Mouse (Mus musculus): ENCODE measurements at regions not wholly inside any gene's neighbourhood (a gene's known extent, or its start where the extent isn't known, plus 50 kb on each side); places are given as distances from the start of the nearest gene placed in this dataset.
A peak's percentile ranks its signal among the peaks of the same experiment; 100 is the strongest.

GRCm38 (mm10) chrX:99585703-99586102 lies 114.6 kb upstream of the Pja1 start:
- no peak overlapping the region for H3K4me2 ChIP-seq (ENCODE audit: low read depth)
- H3K36me3 ChIP-seq (ENCODE audit: control insufficient read depth, insufficient read depth, low read length): no peaks in the 10 kb centered on the region
- ATAC-seq (ENCODE audit: insufficient read depth, low FRiP score, low TSS enrichment): no peak
- no peaks in the 10 kb centered on the region for H3K9me3 ChIP-seq (ENCODE audit: control insufficient read depth, low read length)
- H3K4me1 ChIP-seq (ENCODE audit: control insufficient read depth, insufficient read depth, low read length): no peaks in the 10 kb centered on the region
- H3K9ac ChIP-seq (ENCODE audit: low read length): no peak overlapping the region
- no peak overlapping the region for H3K27ac ChIP-seq (ENCODE audit: low read depth, low read length)
- WGBS: 31% methylated on average over 3 of the region's 3 CpGs
- no peak overlapping the region for H3K4me3 ChIP-seq (ENCODE audit: low read depth, low read length)
- DNase-seq (ENCODE audit: low spot score): no peak
- no peaks in the 10 kb centered on the region; the same call in 1 of the 2 replicates for H3K27me3 ChIP-seq (ENCODE audit: control insufficient read depth, insufficient read depth, low read length)

GRCm38 (mm10) chrX:99582611-99583010 lies 111.5 kb upstream of the Pja1 start:
- DNase-seq (ENCODE audit: low spot score) (no peak), ATAC-seq (ENCODE audit: insufficient read depth, low FRiP score, low TSS enrichment) (no peak)
- no peak overlapping the region for H3K9ac ChIP-seq (ENCODE audit: low read length)
- no peaks in the 10 kb centered on the region; the same call in 1 of the 2 replicates for H3K27me3 ChIP-seq (ENCODE audit: control insufficient read depth, insufficient read depth, low read length)
- no peak overlapping the region for H3K27ac ChIP-seq (ENCODE audit: low read depth, low read length)
- 95% methylated on average over 9 of the region's 9 CpGs for WGBS
- no peaks in the 10 kb centered on the region for H3K4me1 ChIP-seq (ENCODE audit: control insufficient read depth, insufficient read depth, low read length)
- H3K36me3 ChIP-seq (ENCODE audit: control insufficient read depth, insufficient read depth, low read length): no peaks in the 10 kb centered on the region
- no peak overlapping the region for H3K4me3 ChIP-seq (ENCODE audit: low read depth, low read length)
- H3K4me2 ChIP-seq (ENCODE audit: low read depth): no peak overlapping the region
- H3K9me3 ChIP-seq (ENCODE audit: control insufficient read depth, low read length): no peaks in the 10 kb centered on the region

- H3K27ac ChIP-seq (ENCODE audit: low read depth, low read length): no peak overlapping the region
- no peaks in the 10 kb centered on the region for H3K36me3 ChIP-seq (ENCODE audit: control insufficient read depth, insufficient read depth, low read length)
- no peak overlapping the region for H3K9ac ChIP-seq (ENCODE audit: low read length)
- no peaks in the 10 kb centered on the region for H3K4me1 ChIP-seq (ENCODE audit: control insufficient read depth, insufficient read depth, low read length)
- H3K9me3 ChIP-seq (ENCODE audit: control insufficient read depth, low read length): no peaks in the 10 kb centered on the region
- WGBS: 34% methylated on average over 10 of the region's 10 CpGs
- no peak overlapping the region for H3K4me2 ChIP-seq (ENCODE audit: low read depth)
- H3K27me3 ChIP-seq (ENCODE audit: control insufficient read depth, insufficient read depth, low read length): no peaks in the 10 kb centered on the region; the same call in 1 of the 2 replicates
- no peak for DNase-seq (ENCODE audit: low spot score)
- no peak overlapping the region for H3K4me3 ChIP-seq (ENCODE audit: low read depth, low read length)
- ATAC-seq (ENCODE audit: insufficient read depth, low FRiP score, low TSS enrichment): no peak
These were observed 110.8 kb upstream of the Pja1 start for GRCm38 (mm10) chrX:99581632-99582466.

GRCm38 (mm10) chrX:99579206-99579605 lies 108.1 kb upstream of the Pja1 start:
- WGBS: 33% methylated on average over 4 of the region's 4 CpGs
- DNase-seq (ENCODE audit: low spot score): no peak
- no peaks in the 10 kb centered on the region for H3K9me3 ChIP-seq (ENCODE audit: control insufficient read depth, low read length)
- H3K4me1 ChIP-seq (ENCODE audit: control insufficient read depth, insufficient read depth, low read length): no peaks in the 10 kb centered on the region
- H3K27ac ChIP-seq (ENCODE audit: low read depth, low read length): no peak overlapping the region
- no peak overlapping the region for H3K9ac ChIP-seq (ENCODE audit: low read length)
- ATAC-seq (ENCODE audit: insufficient read depth, low FRiP score, low TSS enrichment): no peak
- H3K36me3 ChIP-seq (ENCODE audit: control insufficient read depth, insufficient read depth, low read length): no peaks in the 10 kb centered on the region
- peaks cover under 1% of the 10 kb centered on the region for H3K27me3 ChIP-seq (ENCODE audit: control insufficient read depth, insufficient read depth, low read length)
- no peak overlapping the region for H3K4me3 ChIP-seq (ENCODE audit: low read depth, low read length)
- H3K4me2 ChIP-seq (ENCODE audit: low read depth): no peak overlapping the region

- Histone ChIP-seq H3K4me1 (ENCODE audit: control insufficient read depth, insufficient read depth, low read length) (no peaks in the 10 kb centered on the region), H3K36me3 (ENCODE audit: control insufficient read depth, insufficient read depth, low read length) (no peaks in the 10 kb centered on the region), H3K9me3 (ENCODE audit: control insufficient read depth, low read length) (no peaks in the 10 kb centered on the region), H3K27ac (ENCODE audit: low read depth, low read length) (no peak overlapping the region), H3K4me2 (ENCODE audit: low read depth) (no peak overlapping the region), H3K9ac (ENCODE audit: low read length) (no peak overlapping the region), H3K4me3 (ENCODE audit: low read depth, low read length) (no peak overlapping the region), H3K27me3 (ENCODE audit: control insufficient read depth, insufficient read depth, low read length) (peaks cover 4% of the 10 kb centered on the region)
- DNase-seq (ENCODE audit: low spot score) (no peak), ATAC-seq (ENCODE audit: insufficient read depth, low FRiP score, low TSS enrichment) (no peak)
- WGBS: 55% methylated on average over 2 of the region's 2 CpGs
These were observed 107.7 kb upstream of the Pja1 start for GRCm38 (mm10) chrX:99578796-99579195.

- no peak overlapping the region for H3K4me3 ChIP-seq (ENCODE audit: low read depth, low read length)
- H3K27me3 ChIP-seq (ENCODE audit: control insufficient read depth, insufficient read depth, low read length): peaks cover 11% of the 10 kb centered on the region; the same call in 1 of the 2 replicates
- H3K4me2 ChIP-seq (ENCODE audit: low read depth): no peak overlapping the region
- H3K9me3 ChIP-seq (ENCODE audit: control insufficient read depth, low read length): no peaks in the 10 kb centered on the region
- 30% methylated on average over 5 of the region's 5 CpGs for WGBS
- no peak overlapping the region for H3K27ac ChIP-seq (ENCODE audit: low read depth, low read length)
- H3K4me1 ChIP-seq (ENCODE audit: control insufficient read depth, insufficient read depth, low read length): no peaks in the 10 kb centered on the region
- H3K9ac ChIP-seq (ENCODE audit: low read length): no peak overlapping the region
- no peaks in the 10 kb centered on the region for H3K36me3 ChIP-seq (ENCODE audit: control insufficient read depth, insufficient read depth, low read length)
- ATAC-seq (ENCODE audit: insufficient read depth, low FRiP score, low TSS enrichment) (no peak), DNase-seq (ENCODE audit: low spot score) (no peak)
These were observed 104.0 kb upstream of the Pja1 start for GRCm38 (mm10) chrX:99575105-99575504.

- no peak overlapping the region; the same call in 1 of the 2 replicates for H3K9ac ChIP-seq (ENCODE audit: low read length)
- ATAC-seq (ENCODE audit: insufficient read depth, low FRiP score, low TSS enrichment): peak; percentile 38; the same call in 1 of the 2 replicates
- peaks cover 11% of the 10 kb centered on the region; the same call in 1 of the 2 replicates for H3K27me3 ChIP-seq (ENCODE audit: control insufficient read depth, insufficient read depth, low read length)
- H3K4me3 ChIP-seq (ENCODE audit: low read depth, low read length): no peak overlapping the region
- peak; percentile 57 for DNase-seq (ENCODE audit: low spot score)
- 34% methylated on average over 16 of the region's 18 CpGs for WGBS
- H3K4me2 ChIP-seq (ENCODE audit: low read depth): peak overlapping the region; percentile 34
- no peak overlapping the region for H3K27ac ChIP-seq (ENCODE audit: low read depth, low read length)
- no peaks in the 10 kb centered on the region for H3K36me3 ChIP-seq (ENCODE audit: control insufficient read depth, insufficient read depth, low read length)
- H3K9me3 ChIP-seq (ENCODE audit: control insufficient read depth, low read length): no peaks in the 10 kb centered on the region
- H3K4me1 ChIP-seq (ENCODE audit: control insufficient read depth, insufficient read depth, low read length): no peaks in the 10 kb centered on the region
These were observed 103.5 kb upstream of the Pja1 start for GRCm38 (mm10) chrX:99574441-99575103.

GRCm38 (mm10) chrX:99570161-99570560 lies 99.1 kb upstream of the Pja1 start:
- Histone ChIP-seq H3K4me3 (ENCODE audit: low read depth, low read length) (no peak overlapping the region), H3K9me3 (ENCODE audit: control insufficient read depth, low read length) (no peaks in the 10 kb centered on the region), H3K27ac (ENCODE audit: low read depth, low read length) (no peak overlapping the region), H3K27me3 (ENCODE audit: control insufficient read depth, insufficient read depth, low read length) (peaks cover 17% of the 10 kb centered on the region; the same call in 1 of the 2 replicates), H3K4me1 (ENCODE audit: control insufficient read depth, insufficient read depth, low read length) (no peaks in the 10 kb centered on the region), H3K36me3 (ENCODE audit: control insufficient read depth, insufficient read depth, low read length) (no peaks in the 10 kb centered on the region), H3K9ac (ENCODE audit: low read length) (no peak overlapping the region), H3K4me2 (ENCODE audit: low read depth) (no peak overlapping the region)
- ATAC-seq (ENCODE audit: insufficient read depth, low FRiP score, low TSS enrichment): no peak
- WGBS: 87% methylated on average over 5 of the region's 5 CpGs
- no peak for DNase-seq (ENCODE audit: low spot score)

Data from neural tube, embryonic 11.5 days (tissue).